Mouse (Mus musculus) liver, postnatal 0 days (tissue): ENCODE measurements at regions not wholly inside any gene's neighbourhood (a gene's known extent, or its start where the extent isn't known, plus 50 kb on each side); places are given as distances from the start of the nearest gene placed in this dataset.

Experiments used
- CTCF ChIP-seq: sonication (generic); IDR thresholded peaks from 2 replicates; pipeline ENCODE4 v1.5.1; 2016; ENCODE audit warnings: antibody characterized with exemption, low read depth
- EP300 ChIP-seq: IDR thresholded peaks from 2 replicates; pipeline ENCODE4 v1.6.1; 2016; ENCODE audit warnings: antibody characterized with exemption, low read depth, mild to moderate bottlenecking

DNA sequence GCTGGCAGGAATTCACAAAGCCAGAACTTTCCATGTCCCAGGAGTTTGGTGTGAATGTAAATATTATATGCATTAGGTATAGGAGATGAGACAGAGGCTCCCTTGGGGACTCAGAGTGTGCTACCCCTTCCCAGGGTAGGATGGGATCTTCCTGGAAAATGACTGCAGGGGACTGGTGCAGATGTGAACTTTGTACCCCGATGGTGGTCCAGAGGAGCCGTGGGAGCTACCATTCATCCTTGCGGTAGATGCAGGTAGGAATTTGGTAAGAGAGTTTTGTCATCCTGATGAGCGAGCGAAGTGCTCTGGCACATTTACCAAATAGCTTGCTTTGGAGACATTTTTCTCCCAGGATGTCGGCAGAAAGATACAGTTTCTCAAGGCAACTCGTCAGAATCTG is 59.7 kb upstream of the Ppara start:
- TF ChIP-seq CTCF (no peak), EP300 (no peak)
